Mouse (Mus musculus) cerebellum, adult 9-11 months (tissue): ENCODE measurements around the gene Gm20388.
A peak's percentile ranks its signal among the peaks of the same experiment; 100 is the strongest.

Experiments used
- DNase-seq: peaks from one replicate; pipeline ENCODE4 v3.0.0; 2022

The Gm20388 gene

GRCm38 (mm10) chr8:123838496-123838895, 3927.9 kb downstream of the Gm20388 start:
- DNase-seq = no peak

GRCm38 (mm10) chr8:123840578-123841345, 3930.1 kb downstream of the Gm20388 start:
- no peak for DNase-seq

- DNase-seq = no peak
These were observed 3931.4 kb downstream of the Gm20388 start for GRCm38 (mm10) chr8:123842086-123842485.

- DNase-seq = no peak
These were observed 3933.7 kb downstream of the Gm20388 start for GRCm38 (mm10) chr8:123844341-123844740.

- no peak for DNase-seq
These were observed 3934.5 kb downstream of the Gm20388 start for GRCm38 (mm10) chr8:123845114-123845513.

- DNase-seq = peak; percentile 48
These were observed 3935.3 kb downstream of the Gm20388 start for GRCm38 (mm10) chr8:123845991-123846390.

GRCm38 (mm10) chr8:123846509-123846908, 3935.9 kb downstream of the Gm20388 start:
- DNase-seq = no peak

- DNase-seq = peak; percentile 78
These were observed 3936.9 kb downstream of the Gm20388 start for GRCm38 (mm10) chr8:123847546-123847945.

GRCm38 (mm10) chr8:123849352-123849751, 3938.7 kb downstream of the Gm20388 start:
- DNase-seq = no peak

GRCm38 (mm10) chr8:123851590-123851989, 3940.9 kb downstream of the Gm20388 start:
- DNase-seq = peak; percentile 74

GRCm38 (mm10) chr8:123854252-123854651, 3943.6 kb downstream of the Gm20388 start:
- DNase-seq = no peak

GRCm38 (mm10) chr8:123854733-123855475, 3944.3 kb downstream of the Gm20388 start:
- no peak for DNase-seq

GRCm38 (mm10) chr8:123857361-123857760, 3946.7 kb downstream of the Gm20388 start:
- DNase-seq = no peak

- DNase-seq = no peak
These were observed 3947.9 kb downstream of the Gm20388 start for GRCm38 (mm10) chr8:123858574-123858940.

- DNase-seq = peak; percentile 96
These were observed 3948.5 kb downstream of the Gm20388 start for GRCm38 (mm10) chr8:123858941-123859647.

GRCm38 (mm10) chr8:123859648-123860259, 3949.1 kb downstream of the Gm20388 start, which contains the start of gene Ccsap:
TSS of gene Ccsap (minus strand) at chr8:123860209.
- no peak for DNase-seq

GRCm38 (mm10) chr8:123860386-123860785, 3949.7 kb downstream of the Gm20388 start:
- DNase-seq = no peak

GRCm38 (mm10) chr8:123865786-123866185, 3955.1 kb downstream of the Gm20388 start:
- no peak for DNase-seq

- no peak for DNase-seq
These were observed 3956.3 kb downstream of the Gm20388 start for GRCm38 (mm10) chr8:123866971-123867370.

GRCm38 (mm10) chr8:123872048-123872447, 3961.4 kb downstream of the Gm20388 start:
- peak; percentile 22 for DNase-seq

GRCm38 (mm10) chr8:123873364-123873763, 3962.7 kb downstream of the Gm20388 start:
- DNase-seq = no peak

GRCm38 (mm10) chr8:123874324-123874723, 3963.7 kb downstream of the Gm20388 start:
- no peak for DNase-seq

GRCm38 (mm10) chr8:123877865-123878264, 3967.2 kb downstream of the Gm20388 start:
- DNase-seq = no peak
